Mouse (Mus musculus): ENCODE data around the gene Rhoc.
"Not testable (repeated sequence)": the region's sequence is repeated elsewhere in the genome, so short reads cannot be mapped to it uniquely, and the experiment has no call there.

Rhoc gene

DNA sequence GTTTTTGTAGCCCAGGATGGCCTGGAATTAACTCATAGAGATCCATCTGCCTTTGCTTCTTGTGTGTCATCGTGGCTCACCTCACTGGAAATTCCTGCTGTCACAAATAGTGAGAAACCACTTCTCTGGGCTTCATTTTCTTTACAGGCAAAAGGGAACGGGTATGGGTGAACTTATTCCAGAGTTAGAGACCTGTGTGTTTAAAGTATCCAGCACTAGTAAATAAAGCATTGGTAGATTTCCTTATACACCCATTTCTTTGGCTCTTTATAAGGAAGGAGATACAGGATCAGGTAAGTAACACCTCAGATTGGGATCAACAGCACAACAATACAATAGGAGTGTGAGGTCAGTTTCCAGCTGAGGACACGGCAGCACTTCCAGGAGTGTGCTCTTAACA lies at the start of gene Rhoc:
TSS of gene Rhoc (plus strand) at position 301 of the 400 bp plus-strand sequence.
- DNase-seq (ENCODE audit: low spot score): no peak

GRCm38 (mm10) chr3:104741954-104742353 lies 46.2 kb upstream of the Rhoc start:
- no peak for DNase-seq (ENCODE audit: low spot score)

- DNase-seq (ENCODE audit: low spot score): no peak
Measured at GRCm38 (mm10) chr3:104743161-104743560, 45.0 kb upstream of the Rhoc start.

- no peak for DNase-seq (ENCODE audit: low spot score)
Measured at GRCm38 (mm10) chr3:104743864-104744263, 44.3 kb upstream of the Rhoc start.

DNA sequence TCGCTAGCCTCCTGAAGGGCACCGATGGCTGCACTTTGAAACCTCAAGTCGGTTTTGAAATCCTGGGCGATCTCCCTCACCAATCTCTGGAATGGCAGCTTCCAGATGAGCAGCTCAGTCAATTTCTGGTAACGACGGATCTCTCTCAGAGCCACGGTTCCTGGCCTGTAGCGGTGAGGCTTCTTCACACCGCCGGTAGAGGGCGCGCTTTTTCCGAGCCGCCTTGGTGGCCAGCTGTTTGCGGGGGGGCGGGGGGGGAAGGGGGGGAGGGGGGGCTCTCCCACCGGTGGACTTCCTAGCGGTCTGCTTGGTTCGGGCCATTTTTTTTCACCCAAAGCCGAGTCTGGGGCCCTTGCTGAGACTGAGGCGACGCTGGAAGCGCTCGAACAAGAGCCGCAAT lies 35.3 kb upstream of the Rhoc start:
- DNase-seq (ENCODE audit: low spot score): not testable (repeated sequence)

DNA sequence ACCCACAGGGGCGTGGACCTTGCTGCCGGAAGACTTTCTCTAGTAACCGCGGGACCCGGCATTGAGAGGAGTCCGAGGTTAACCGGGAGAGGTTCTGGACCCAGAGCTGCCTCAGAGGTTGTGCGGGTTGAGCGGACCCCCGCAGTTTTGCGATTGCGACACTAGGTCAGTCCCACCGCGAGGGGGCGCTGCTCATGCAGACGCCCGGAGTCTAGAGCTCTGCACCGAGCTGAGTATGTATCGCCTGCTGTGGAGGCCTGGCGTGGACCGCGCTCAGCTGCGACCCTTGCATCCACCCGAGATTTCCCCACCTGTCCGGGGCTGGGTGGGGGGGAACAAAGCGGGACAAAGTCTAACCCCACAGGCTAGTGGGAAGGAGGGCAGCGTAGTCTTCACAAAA lies 29.8 kb upstream of the Rhoc start:
- DNase-seq (ENCODE audit: low spot score): no peak

GRCm38 (mm10) chr3:104758869-104759268 lies 29.3 kb upstream of the Rhoc start:
- DNase-seq (ENCODE audit: low spot score): no peak

GRCm38 (mm10) chr3:104762103-104762863 lies 25.9 kb upstream of the Rhoc start:
- DNase-seq (ENCODE audit: low spot score): not testable (repeated sequence)

DNA sequence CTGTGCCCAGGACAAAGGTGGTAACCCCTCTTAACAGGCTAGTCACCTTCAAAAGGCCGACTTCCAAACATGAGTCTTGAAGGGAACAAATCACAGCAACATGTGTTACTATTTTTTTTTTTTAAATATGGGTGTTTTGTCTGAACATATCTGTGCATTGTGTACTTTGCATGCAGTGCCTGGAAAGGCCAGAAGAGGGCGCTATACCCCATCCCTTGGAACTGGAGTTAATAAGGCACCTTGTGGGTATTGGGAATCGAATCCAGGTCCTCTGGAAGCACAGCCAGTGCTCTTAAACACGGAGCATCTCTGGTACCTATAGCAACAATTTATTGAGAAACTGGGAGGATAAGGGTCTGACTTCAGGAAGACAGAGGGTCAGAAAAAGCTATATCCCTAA lies 23.2 kb upstream of the Rhoc start:
- no peak for DNase-seq (ENCODE audit: low spot score)

DNA sequence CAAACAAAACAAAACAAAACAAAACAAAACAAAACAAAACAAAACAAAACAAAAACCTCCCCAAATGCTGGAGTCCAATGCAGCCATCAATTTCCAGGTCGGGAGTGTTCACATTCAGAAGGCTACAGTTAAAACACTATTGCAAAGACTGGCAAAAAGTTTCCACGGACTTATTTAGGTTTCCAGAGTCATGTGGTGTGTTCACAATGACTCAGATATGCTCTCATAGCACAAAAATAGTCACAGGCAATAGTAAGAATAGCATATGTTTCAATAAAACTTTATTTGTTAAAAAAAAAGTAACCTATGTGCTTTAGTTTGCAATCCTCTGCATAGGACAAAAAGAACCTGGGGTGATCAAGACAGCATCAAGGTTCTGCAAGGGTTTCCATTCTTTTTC lies 21.0 kb upstream of the Rhoc start:
- no peak for DNase-seq (ENCODE audit: low spot score)

- no peak for DNase-seq (ENCODE audit: low spot score)
Measured at GRCm38 (mm10) chr3:104767716-104768115, 20.5 kb upstream of the Rhoc start.

GRCm38 (mm10) chr3:104769135-104769534 lies 19.0 kb upstream of the Rhoc start:
- no peak for DNase-seq (ENCODE audit: low spot score)

GRCm38 (mm10) chr3:104770035-104770434 lies 18.1 kb upstream of the Rhoc start:
- DNase-seq (ENCODE audit: low spot score): no peak

DNA sequence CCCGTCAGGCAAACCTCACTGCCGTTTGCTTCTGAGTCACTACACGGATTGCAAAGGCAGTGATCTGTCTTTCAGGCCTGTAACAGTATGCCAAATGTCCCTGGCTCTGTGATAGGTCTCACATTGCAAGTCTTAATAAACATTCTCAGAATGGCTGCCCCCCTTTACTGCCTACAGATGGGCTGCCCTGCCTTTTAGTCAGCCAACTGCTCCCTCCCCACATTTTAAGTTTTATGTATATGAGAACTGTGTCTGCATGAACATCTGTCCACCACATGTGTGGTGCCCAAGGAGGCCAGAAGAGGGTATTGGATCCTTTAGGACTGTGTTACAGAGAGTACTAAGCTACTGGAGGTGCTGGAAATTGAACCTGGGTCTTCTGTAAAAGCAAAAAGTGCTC lies 17.3 kb upstream of the Rhoc start:
- DNase-seq (ENCODE audit: low spot score): no peak

DNA sequence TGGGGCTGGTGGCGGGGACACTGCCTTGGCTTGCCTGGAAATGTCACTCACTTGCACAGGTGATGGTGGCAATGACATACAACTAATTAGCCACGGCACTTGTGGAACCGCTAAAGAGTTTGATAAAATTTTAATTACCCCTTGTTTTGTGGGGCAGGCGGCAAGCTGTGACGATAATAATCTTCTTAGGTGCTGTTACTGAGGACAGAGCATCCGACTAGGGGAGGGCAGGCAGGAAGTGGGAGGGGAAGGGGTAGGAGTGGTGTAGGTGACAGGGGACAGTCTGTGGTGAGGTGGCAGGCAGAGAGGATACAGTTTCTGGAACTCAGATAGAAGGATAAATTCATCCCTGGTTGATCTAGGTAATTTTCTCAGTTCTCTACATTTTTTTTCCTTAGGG lies 16.7 kb upstream of the Rhoc start:
- no peak for DNase-seq (ENCODE audit: low spot score)

DNA sequence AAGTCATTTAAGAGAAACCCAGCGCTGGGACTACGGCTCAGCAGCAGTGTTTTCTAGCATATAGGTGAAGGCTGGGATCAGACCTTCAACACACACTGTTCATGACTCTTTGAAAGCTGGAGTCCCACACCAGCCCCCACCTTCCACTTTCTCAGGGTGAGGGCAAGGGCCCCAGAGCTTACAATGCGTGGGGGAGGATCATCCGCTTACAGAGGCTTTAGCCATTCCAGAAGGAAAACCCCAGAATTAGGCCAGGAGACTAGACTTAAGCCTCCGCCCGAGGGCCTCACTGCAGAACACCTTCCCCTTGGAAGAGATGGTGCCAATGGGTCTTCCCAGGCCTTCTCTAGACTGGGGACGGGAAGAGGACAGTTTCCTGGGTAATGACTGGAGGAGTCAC lies 14.9 kb upstream of the Rhoc start:
- no peak for DNase-seq (ENCODE audit: low spot score)

GRCm38 (mm10) chr3:104777342-104777741 lies 10.8 kb upstream of the Rhoc start:
- DNase-seq (ENCODE audit: low spot score): no peak

DNA sequence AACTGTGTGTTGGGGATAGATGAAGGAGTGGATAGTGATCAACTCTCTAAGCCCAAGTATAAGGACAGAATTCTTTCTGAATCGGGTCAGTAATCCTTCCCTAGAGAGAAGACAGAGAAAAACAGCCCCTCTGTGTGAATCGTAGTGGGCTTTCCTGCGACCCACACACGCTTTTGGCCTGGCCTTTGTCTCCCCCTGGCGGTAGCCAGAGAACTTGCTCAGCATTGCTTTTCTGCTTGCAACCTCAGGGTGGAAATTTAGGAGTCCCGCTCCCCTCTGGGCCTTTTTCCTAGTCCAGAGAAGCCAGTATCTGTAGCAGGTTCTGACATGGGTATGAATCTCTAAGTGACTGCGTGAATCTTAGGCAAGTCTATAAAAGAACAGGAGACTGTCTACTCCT lies 8.2 kb upstream of the Rhoc start:
- DNase-seq (ENCODE audit: low spot score): no peak

GRCm38 (mm10) chr3:104780561-104781420 lies 7.4 kb upstream of the Rhoc start, which contains the start of gene Ppm1j:
Gene Ppm1j (plus strand): TSS chr3:104781056.
- no peak for DNase-seq (ENCODE audit: low spot score)

DNA sequence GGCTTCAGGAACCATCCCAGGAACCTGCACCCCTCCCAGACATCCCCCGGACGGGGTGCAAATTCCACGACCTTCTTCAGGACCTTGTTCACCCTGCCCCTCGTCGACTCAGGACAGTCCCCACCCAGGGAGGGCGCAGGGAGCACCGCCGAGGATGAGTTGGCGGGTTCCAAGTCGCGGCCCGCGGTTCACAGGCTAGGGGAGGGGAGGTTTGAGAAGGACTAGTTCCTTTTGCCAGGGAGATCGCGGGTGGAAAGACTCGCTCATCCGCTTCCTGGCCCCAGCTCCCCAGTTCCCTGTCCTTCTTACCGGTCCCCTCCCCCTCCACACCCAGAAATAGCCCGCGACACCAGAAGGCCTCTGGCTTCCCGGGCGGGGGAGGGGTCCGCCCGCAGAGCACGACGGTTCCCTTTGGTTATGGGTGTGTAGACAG lies 6.7 kb upstream of the Rhoc start, which contains the start of gene Fam19a3:
TSS of gene Fam19a3 (minus strand) at position 370 of the 433 bp plus-strand sequence.
- no peak for DNase-seq (ENCODE audit: low spot score)

DNA sequence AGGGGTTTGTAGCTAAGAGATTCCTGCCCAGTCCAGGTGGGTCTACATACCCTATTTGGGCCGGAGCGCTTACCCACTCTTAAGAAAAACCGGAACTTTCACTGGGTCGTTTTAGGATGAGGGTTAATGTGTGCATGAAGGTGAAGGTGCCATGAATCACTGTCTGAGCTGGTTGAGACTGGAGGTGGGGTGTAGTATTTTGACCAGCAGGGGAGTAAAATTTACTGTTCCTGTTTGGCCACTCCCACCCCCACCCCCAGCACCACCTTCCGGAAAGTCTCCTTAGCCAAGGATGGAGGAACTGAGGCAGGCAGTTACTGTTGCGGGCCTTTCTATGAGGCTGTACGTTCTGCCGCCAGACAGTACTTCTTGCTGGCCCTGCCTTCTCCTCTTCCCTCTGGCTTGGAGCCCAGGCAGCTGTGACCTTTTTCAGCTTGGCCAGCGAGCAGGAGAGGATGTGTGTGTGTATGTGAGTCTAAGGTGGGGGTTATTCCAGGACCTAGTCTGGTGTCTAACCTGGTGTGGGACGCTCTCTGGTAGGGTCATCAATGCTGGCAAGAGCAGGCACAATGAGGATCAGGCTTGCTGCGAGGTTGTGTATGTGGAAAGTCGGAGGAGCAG lies 6.0 kb upstream of the Rhoc start:
- no peak for DNase-seq (ENCODE audit: low spot score)

GRCm38 (mm10) chr3:104783971-104784500 lies 4.1 kb upstream of the Rhoc start:
- no peak for DNase-seq (ENCODE audit: low spot score)

Measured in left cerebral cortex, adult 11 months (tissue).